Mouse (Mus musculus) megakaryocyte, embryonic 14.5 days (primary cell): ENCODE measurements around the gene Cd2ap. TPM values are rescaled to one million over a fixed set of nuclear protein-coding genes. Genes with fewer than 3 reads are reported as not detected.

Experiments
- H3K27me3 ChIP-seq: replicated peaks from 2 replicates; pipeline ENCODE3; 2012; ENCODE audit warnings: inconsistent platforms
- H3K36me3 ChIP-seq: replicated peaks from 2 replicates; pipeline ENCODE3; 2012; ENCODE audit warnings: low read length, inconsistent platforms, mixed read lengths
- H3K4me1 ChIP-seq: 2 replicates; pipeline ENCODE4 v1.6.1; 2012; ENCODE audit warnings: inconsistent platforms
- H3K4me3 ChIP-seq: replicated peaks from 2 replicates; pipeline ENCODE3; 2012; ENCODE audit warnings: moderate library complexity, mild to moderate bottlenecking, inconsistent platforms
- H3K9me3 ChIP-seq: 2 replicates; pipeline ENCODE4 v1.6.1; 2012; ENCODE audit warnings: inconsistent platforms
- FLI1 ChIP-seq: IDR thresholded peaks from 2 replicates; pipeline ENCODE4 v1.6.1; 2012; ENCODE audit warnings: low read length, inconsistent platforms, mixed read lengths
- GATA1 ChIP-seq: IDR thresholded peaks from 3 replicates; pipeline ENCODE4 v1.6.1; 2012; ENCODE audit warnings: mixed read lengths, low read length, inconsistent platforms, borderline replicate concordance
- polyA plus RNA-seq: library from polyadenylated mRNA; stranded (reverse); fragments of >175 nt; gene quantifications from 2 replicates; pipeline ENCODE4 v1.2.3, GENCODE M21; 2012; ENCODE audit warnings: low replicate concordance; ENCODE audit not compliant: insufficient read depth

Cd2ap gene
- polyA plus RNA-seq, 1 experiment, result 1.0 TPM

- Histone ChIP-seq H3K27me3 (no peaks in the 10 kb centered on the region), H3K9me3 (no peaks in the 10 kb centered on the region), H3K4me1 (0 out of 2 replicates have a peak, but pooled peaks cover 3% of the 10 kb centered on the region), H3K36me3 (no peaks in the 10 kb centered on the region), H3K4me3 (no peak overlapping the region)
- TF ChIP-seq GATA1 (no peak), FLI1 (no peak)
These were observed 85.7 kb downstream of the Cd2ap start for GRCm38 (mm10) chr17:42790787-42791186.

GRCm38 (mm10) chr17:42789723-42790122, 86.7 kb downstream of the Cd2ap start:
- H3K9me3 ChIP-seq, result no peaks in the 10 kb centered on the region
- TF ChIP-seq FLI1, result no peak
- 0 out of 2 replicates have a peak, but pooled peaks cover 3% of the 10 kb centered on the region for H3K4me1 ChIP-seq
- no peak overlapping the region for H3K4me3 ChIP-seq
- no peaks in the 10 kb centered on the region for H3K36me3 ChIP-seq
- H3K27me3 ChIP-seq, result no peaks in the 10 kb centered on the region

- H3K27me3 ChIP-seq, result no peaks in the 10 kb centered on the region
- H3K36me3 ChIP-seq, result no peaks in the 10 kb centered on the region
- 0 out of 2 replicates have a peak, but pooled peaks cover 1% of the 10 kb centered on the region for H3K4me1 ChIP-seq
- H3K9me3 ChIP-seq, result no peaks in the 10 kb centered on the region
- H3K4me3 ChIP-seq, result no peak overlapping the region
- TF ChIP-seq FLI1, result no peak
- no peak for TF ChIP-seq GATA1
These were observed 87.6 kb downstream of the Cd2ap start for GRCm38 (mm10) chr17:42788686-42789453.

GRCm38 (mm10) chr17:42782156-42782757, 94.2 kb downstream of the Cd2ap start:
- H3K9me3 ChIP-seq, result no peaks in the 10 kb centered on the region
- H3K4me3 ChIP-seq, result no peak overlapping the region
- H3K27me3 ChIP-seq, result no peaks in the 10 kb centered on the region
- H3K4me1 ChIP-seq, result no peaks in the 10 kb centered on the region
- H3K36me3 ChIP-seq, result no peaks in the 10 kb centered on the region
- TF ChIP-seq GATA1 (no peak; the same call in 2 of the 3 replicates), FLI1 (no peak)

GRCm38 (mm10) chr17:42753791-42754190, 122.7 kb downstream of the Cd2ap start:
- TF ChIP-seq GATA1, result no peak
- TF ChIP-seq FLI1, result no peak
- no peaks in the 10 kb centered on the region for H3K4me1 ChIP-seq
- H3K27me3 ChIP-seq, result no peaks in the 10 kb centered on the region
- no peaks in the 10 kb centered on the region for H3K36me3 ChIP-seq
- no peak overlapping the region for H3K4me3 ChIP-seq
- peaks cover 32% of the 10 kb centered on the region for H3K9me3 ChIP-seq

- TF ChIP-seq FLI1, result no peak
- TF ChIP-seq GATA1, result no peak
- peaks cover 32% of the 10 kb centered on the region for H3K9me3 ChIP-seq
- no peak overlapping the region for H3K4me3 ChIP-seq
- H3K4me1 ChIP-seq, result no peaks in the 10 kb centered on the region
- H3K36me3 ChIP-seq, result no peaks in the 10 kb centered on the region
- H3K27me3 ChIP-seq, result no peaks in the 10 kb centered on the region
These were observed 124.3 kb downstream of the Cd2ap start for GRCm38 (mm10) chr17:42752173-42752572.

DNA sequence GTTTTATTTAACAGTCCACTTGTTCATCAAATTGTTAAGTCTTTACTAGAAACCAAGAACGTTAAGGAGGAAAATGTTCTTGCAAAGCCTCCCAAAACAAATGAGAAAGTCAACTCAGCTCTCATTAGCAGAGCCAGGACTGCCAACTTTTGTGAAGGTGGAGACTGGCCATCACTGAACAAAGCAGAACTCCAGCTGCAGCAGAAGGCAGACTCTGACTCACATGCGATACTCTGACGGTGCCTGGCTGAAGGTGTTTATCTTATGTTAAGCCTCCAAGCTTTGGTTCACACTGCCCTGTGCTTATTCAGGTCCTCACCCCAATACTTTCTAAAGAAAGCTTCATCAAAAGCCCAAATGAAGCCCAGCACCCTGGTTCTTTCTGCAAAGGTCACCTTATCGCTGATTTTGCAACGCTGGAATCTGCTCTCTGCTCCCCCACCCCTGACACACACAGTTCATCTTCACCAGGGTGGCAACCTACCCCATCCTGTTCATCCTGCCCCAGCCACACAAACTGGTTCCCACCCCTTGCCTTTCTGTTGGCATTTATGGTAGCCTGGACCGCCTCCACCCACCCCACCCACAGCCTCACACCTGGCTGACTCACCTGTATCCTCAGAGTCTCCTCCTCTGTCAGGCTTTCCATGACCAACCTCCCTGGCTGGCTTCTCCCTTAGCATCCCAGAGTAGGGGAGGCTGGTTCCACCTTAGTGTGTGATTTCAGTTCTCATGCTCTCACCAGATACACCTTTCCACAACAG, 130.6 kb downstream of the Cd2ap start:
- Histone ChIP-seq H3K9me3 (peaks cover 18% of the 10 kb centered on the region), H3K4me1 (no peaks in the 10 kb centered on the region), H3K4me3 (no peak overlapping the region), H3K27me3 (no peaks in the 10 kb centered on the region), H3K36me3 (no peaks in the 10 kb centered on the region)
- no peak for TF ChIP-seq FLI1
- TF ChIP-seq GATA1, result no peak

Other genes starting within 250 kb of the Cd2ap start
- gene Adgrf4, start 184.4 kb downstream of the Cd2ap start, polyA plus RNA-seq, result not detected in 2 replicates
- gene Adgrf2, start 134.5 kb downstream of the Cd2ap start, polyA plus RNA-seq, result not detected in 2 replicates
- 13.5 and 14.1 TPM in 2 replicates for gene Tnfrsf21, start 139.9 kb upstream of the Cd2ap start, polyA plus RNA-seq